Mouse (Mus musculus) c-Kit-positive CD71-negative TER-119-negative erythroid progenitor cells, embryonic 14.5 days (primary cell): ENCODE results near the gene Olfr1116.
"Not testable (repeated sequence)": the region's sequence is repeated elsewhere in the genome, so short reads cannot be mapped to it uniquely, and the experiment has no call there.

Experiments used
- DNase-seq: peaks from one replicate; pipeline ENCODE4 v3.0.0-alpha.2; 2013; ENCODE audit warnings: low read depth

Gene Olfr1116

GRCm38 (mm10) chr2:87267234-87267633 is at the start of gene Olfr1116:
Olfr1116 (plus strand) TSS chr2:87267534.
- DNase-seq, result no peak

DNA sequence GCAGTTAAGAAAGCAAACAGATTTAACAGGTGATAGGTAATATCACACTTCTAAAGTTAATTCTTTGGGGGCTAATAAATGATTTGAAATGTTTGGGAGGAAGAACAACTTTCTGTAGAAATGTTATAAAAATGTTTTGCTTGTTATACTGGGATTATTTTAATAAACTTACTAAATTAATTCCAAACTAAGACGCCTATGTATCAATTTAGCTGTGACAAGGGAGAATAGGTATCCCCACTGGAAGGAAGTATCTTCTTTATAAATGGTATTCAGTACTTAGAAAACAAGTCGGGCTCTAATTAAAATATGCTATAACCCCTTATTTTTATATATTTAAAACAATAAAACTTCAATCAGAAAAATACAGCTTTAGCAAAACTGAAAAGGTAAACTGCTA is 19.6 kb upstream of the Olfr1116 start, which contains the start of gene Olfr1115:
Gene Olfr1115, plus strand, starts transcription at position 301 of the 400 bp plus-strand sequence.
- DNase-seq, result no peak

- not testable (repeated sequence) for DNase-seq
Measured at GRCm38 (mm10) chr2:87293977-87294376, 26.6 kb downstream of the Olfr1116 start.

GRCm38 (mm10) chr2:87307281-87307680 is 39.9 kb downstream of the Olfr1116 start, which contains the start of gene Olfr1118:
Olfr1118 (plus strand) TSS chr2:87307581.
- no peak for DNase-seq
